Mouse (Mus musculus) layer of hippocampus, postnatal 14 days (tissue): ENCODE results near the gene Gm43518. TPM values are rescaled to one million over a fixed set of nuclear protein-coding genes. Genes with fewer than 3 reads are reported as not detected.

Experiments used
- DNase-seq, 2 experiments: peaks; one replicate each; pipeline ENCODE4 v3.0.0; 2021 to 2022; ENCODE audit warnings: low spot score in 2 of 2, mixed read lengths in 1 of 2
- total RNA-seq, 2 experiments: library from RNA; stranded (reverse); gene quantifications; 2 replicates each; pipeline ENCODE4 v1.2.3; 2021

Gm43518 gene
- total RNA-seq, 2 experiments from 2014 or later, result 0.65 to 1.5 TPM

- no peak for DNase-seq
Measured at GRCm38 (mm10) chr5:123933556-123933955, 6.3 kb downstream of the Gm43518 start.

GRCm38 (mm10) chr5:123933957-123934591 is 6.9 kb downstream of the Gm43518 start:
- no peak for DNase-seq

- no peak for DNase-seq
Measured at GRCm38 (mm10) chr5:123935931-123936330, 8.7 kb downstream of the Gm43518 start.

GRCm38 (mm10) chr5:123938479-123938878 is 11.3 kb downstream of the Gm43518 start:
- no peak for DNase-seq

GRCm38 (mm10) chr5:123946546-123946945 is 19.3 kb downstream of the Gm43518 start:
- DNase-seq, result no peak

GRCm38 (mm10) chr5:123947041-123947761 is 20.0 kb downstream of the Gm43518 start:
- DNase-seq, result peak in 1 of 2 experiments; percentile 77

- DNase-seq, result peak in 1 of 2 experiments; percentile 67
Measured at GRCm38 (mm10) chr5:123952365-123953045, 25.3 kb downstream of the Gm43518 start.

- no peak for DNase-seq
Measured at GRCm38 (mm10) chr5:123957213-123957612, 30.0 kb downstream of the Gm43518 start.

- DNase-seq, result no peak
Measured at GRCm38 (mm10) chr5:123959018-123959417, 31.8 kb downstream of the Gm43518 start.

GRCm38 (mm10) chr5:123960129-123960528 is 32.9 kb downstream of the Gm43518 start:
- DNase-seq, result no peak

- DNase-seq, result no peak
Measured at GRCm38 (mm10) chr5:123961046-123961445, 33.8 kb downstream of the Gm43518 start.

GRCm38 (mm10) chr5:123964208-123964607 is 37.0 kb downstream of the Gm43518 start:
- DNase-seq, result no peak

- no peak for DNase-seq
Measured at GRCm38 (mm10) chr5:123966759-123967158, 39.5 kb downstream of the Gm43518 start.

GRCm38 (mm10) chr5:123968468-123968867 is 41.2 kb downstream of the Gm43518 start:
- DNase-seq, result no peak

GRCm38 (mm10) chr5:123969216-123969615 is 42.0 kb downstream of the Gm43518 start:
- DNase-seq, result no peak

GRCm38 (mm10) chr5:123970576-123970975 is 43.4 kb downstream of the Gm43518 start:
- DNase-seq, result no peak

GRCm38 (mm10) chr5:123972453-123972852 is 45.2 kb downstream of the Gm43518 start:
- no peak for DNase-seq

- peak; percentile 62 to 67 for DNase-seq
Measured at GRCm38 (mm10) chr5:123973299-123974178, 46.3 kb downstream of the Gm43518 start, which contains the start of gene Hip1r. TSS of gene Hip1r (plus strand) at chr5:123973628.

GRCm38 (mm10) chr5:123974179-123974485 is 46.9 kb downstream of the Gm43518 start:
- DNase-seq, result no peak

GRCm38 (mm10) chr5:123974616-123975111 is 47.4 kb downstream of the Gm43518 start:
- no peak for DNase-seq

- DNase-seq, result no peak
Measured at GRCm38 (mm10) chr5:123975668-123976180, 48.5 kb downstream of the Gm43518 start.
